Mouse (Mus musculus) kidney, embryonic 15.5 days (tissue): ENCODE measurements around the gene Mcam. TPM values are rescaled to one million over a fixed set of nuclear protein-coding genes. Genes with fewer than 3 reads are reported as not detected.
A peak's percentile ranks its signal among the peaks of the same experiment; 100 is the strongest.

ENCODE experiments used
- ATAC-seq: fragments of 200-750 bp; cut with Nextera tagmentation; replicated peaks from 2 replicates; pipeline ENCODE4 v1.8.0; 2017; ENCODE audit warnings: moderate TSS enrichment; ENCODE audit not compliant: low FRiP score
- H3K27ac ChIP-seq: fragments of 300-500 bp; sonication (generic); 2 replicates; pipeline ENCODE4 v1.5.1; 2015; ENCODE audit warnings: mild to moderate bottlenecking, inconsistent platforms
- H3K27me3 ChIP-seq: fragments of 300-500 bp; sonication (generic); 2 replicates; pipeline ENCODE4 v1.6.1; 2015; ENCODE audit warnings: inconsistent platforms
- H3K36me3 ChIP-seq: fragments of 300-500 bp; sonication (generic); 2 replicates; pipeline ENCODE4 v1.6.1; 2015; ENCODE audit warnings: inconsistent platforms
- H3K4me1 ChIP-seq: fragments of 300-500 bp; sonication (generic); 2 replicates; pipeline ENCODE4 v1.6.1; 2015; ENCODE audit warnings: inconsistent platforms
- H3K4me2 ChIP-seq: fragments of 300-500 bp; sonication (generic); 2 replicates; pipeline ENCODE4 v1.6.1; 2015; ENCODE audit warnings: moderate library complexity, mild to moderate bottlenecking, inconsistent platforms
- H3K4me3 ChIP-seq: fragments of 300-500 bp; sonication (generic); replicated peaks from 2 replicates; pipeline ENCODE4 v1.5.1; 2015; ENCODE audit warnings: mild to moderate bottlenecking, inconsistent platforms
- H3K9ac ChIP-seq: fragments of 300-500 bp; sonication (generic); 2 replicates; pipeline ENCODE4 v1.6.1; 2015; ENCODE audit warnings: mild to moderate bottlenecking, inconsistent platforms
- H3K9me3 ChIP-seq: fragments of 300-500 bp; sonication (generic); replicated peaks from 2 replicates; pipeline ENCODE4 v1.6.1; 2016; ENCODE audit warnings: inconsistent platforms
- WGBS: fragments of 180-500 bp; shearing (Covaris S2); methylation state at CpG from one replicate; pipeline ENCODE4 v1.1.7; 2015; ENCODE audit warnings: mixed read lengths; 5-methylcytosine and 5-hydroxymethylcytosine counted together
- polyA plus RNA-seq: library from polyadenylated mRNA; unstranded; fragments of >200 nt; fragmentation: Nextera tagmentation; extraction: Ambion mirVana; gene quantifications from 2 replicates; pipeline ENCODE4 v1.2.1, GENCODE M21; 2015

Mcam gene
- 44.2 and 47.0 TPM in 2 replicates for polyA plus RNA-seq

DNA sequence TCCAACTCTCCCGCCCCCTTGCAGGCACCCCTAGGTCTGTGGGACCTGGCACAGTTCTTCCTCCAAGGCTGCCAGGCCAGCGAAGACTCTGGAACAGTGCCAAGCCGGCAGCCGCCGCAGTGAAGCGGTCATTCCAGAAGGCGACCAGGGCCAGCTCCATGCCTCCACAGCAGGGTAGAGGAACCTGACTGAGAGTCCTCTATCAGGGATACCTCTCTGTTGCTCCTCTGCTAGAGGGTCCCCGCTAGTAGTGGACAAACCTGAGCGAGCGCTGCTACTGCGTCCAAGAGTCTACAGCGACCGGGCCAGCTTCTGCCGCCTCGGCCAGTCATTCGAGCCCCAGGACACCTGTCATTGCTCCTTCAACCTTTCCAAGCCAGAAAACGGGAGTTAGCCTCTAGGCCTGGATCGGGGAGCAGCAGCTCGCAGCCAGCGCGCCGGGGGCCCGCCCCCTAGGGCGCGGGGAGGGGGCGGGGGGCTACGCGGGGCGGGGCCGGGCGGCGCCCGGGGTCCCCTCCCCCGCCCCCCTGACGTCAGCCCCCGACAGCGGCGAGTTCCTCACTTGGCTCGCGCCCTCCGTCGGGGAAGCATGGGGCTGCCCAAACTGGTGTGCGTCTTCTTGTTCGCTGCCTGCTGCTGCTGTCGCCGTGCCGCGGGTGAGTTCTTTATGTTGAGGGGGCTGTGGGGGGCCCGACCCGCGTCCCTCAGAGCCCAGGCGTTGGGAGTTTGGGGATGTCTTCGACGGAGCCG lies at the start of gene Mcam:
TSS of gene Mcam (plus strand) at position 369 of the 750 bp plus-strand sequence.
- Histone ChIP-seq H3K9me3 (no peaks in the 10 kb centered on the region), H3K9ac (peak within 1 kb of the TSS; percentile 65), H3K27ac (peak within 1 kb of the TSS; percentile 87), H3K4me1 (peaks cover 79% of the 10 kb centered on the region), H3K4me2 (peak within 1 kb of the TSS; percentile 92), H3K27me3 (peaks cover 7% of the 10 kb centered on the region), H3K4me3 (peak within 1 kb of the TSS; percentile 63), H3K36me3 (peaks cover 24% of the 10 kb centered on the region)
- ATAC-seq, result peak; percentile 33
- WGBS, result 0% methylated on average over 55 of the region's 55 CpGs

DNA sequence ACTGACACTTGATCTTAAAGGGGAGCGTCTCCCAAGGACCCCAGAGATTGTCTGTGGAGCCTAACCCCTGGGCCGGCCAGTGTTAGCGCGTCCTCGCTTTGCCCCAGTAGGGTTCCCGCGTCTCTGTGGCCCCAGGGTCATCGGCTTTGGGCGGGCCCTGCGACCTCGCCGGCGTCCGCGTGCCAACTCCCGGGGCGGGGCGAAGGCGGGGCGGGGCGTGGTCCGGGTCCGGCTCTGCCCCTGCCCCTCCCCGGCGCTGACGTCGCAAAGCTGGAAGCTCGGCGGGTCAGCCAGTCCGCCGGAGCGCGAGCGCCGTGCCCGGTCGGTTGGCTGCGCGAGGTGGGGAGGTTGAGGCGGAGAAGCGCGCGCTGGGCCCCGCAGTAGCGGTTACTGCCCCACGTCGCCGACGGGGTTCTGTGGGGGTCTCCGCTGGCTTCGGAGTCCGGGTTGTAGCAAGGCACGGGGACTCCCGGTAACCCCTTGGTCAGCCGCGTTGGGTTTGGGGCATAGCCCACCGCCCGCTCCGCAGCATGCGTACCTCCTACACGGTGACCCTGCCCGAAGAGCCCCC lies 49.5 kb upstream of the Mcam start:
- peak overlapping the region; percentile 65 for H3K4me3 ChIP-seq
- peak overlapping the region; percentile 99 for H3K4me2 ChIP-seq
- no peaks in the 10 kb centered on the region for H3K9me3 ChIP-seq
- peak overlapping the region; percentile 73 for H3K9ac ChIP-seq
- WGBS, result under 1% methylated on average over 55 of the region's 62 CpGs
- ATAC-seq, result peak; percentile 61
- H3K27me3 ChIP-seq, result peaks cover 20% of the 10 kb centered on the region
- peak overlapping the region; percentile 71 for H3K27ac ChIP-seq
- peaks cover 88% of the 10 kb centered on the region for H3K4me1 ChIP-seq
- H3K36me3 ChIP-seq, result no peaks in the 10 kb centered on the region

DNA sequence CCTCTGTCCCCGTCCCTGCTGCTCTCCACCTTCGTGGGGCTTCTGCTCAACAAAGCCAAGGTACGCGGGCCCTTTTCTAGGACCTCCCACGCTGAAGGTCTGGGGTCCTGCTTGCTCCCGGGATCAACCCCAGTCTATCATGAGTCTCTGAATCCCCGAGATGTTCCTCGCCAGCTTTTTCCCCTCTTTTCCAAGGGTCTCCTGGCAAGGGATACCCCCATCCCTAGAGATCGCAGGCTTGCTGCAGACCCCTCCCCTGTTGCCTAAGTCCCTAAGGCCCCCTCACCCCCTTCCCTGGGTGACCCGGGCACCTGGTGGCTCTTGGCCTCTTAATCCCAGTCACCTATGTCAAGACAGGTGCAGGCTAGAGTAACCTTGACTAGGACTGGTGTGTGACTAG lies 49.0 kb upstream of the Mcam start:
- Histone ChIP-seq H3K9me3 (no peaks in the 10 kb centered on the region), H3K27me3 (peaks cover 20% of the 10 kb centered on the region), H3K4me1 (peaks cover 88% of the 10 kb centered on the region), H3K36me3 (no peaks in the 10 kb centered on the region), H3K9ac (peak overlapping the region; percentile 73), H3K4me3 (peak overlapping the region; percentile 65), H3K27ac (no peak overlapping the region; the same call in 1 of the 2 replicates), H3K4me2 (peak overlapping the region; percentile 99)
- 3% methylated on average over 10 of the region's 10 CpGs for WGBS
- peak; percentile 3; the same call in 1 of the 2 replicates for ATAC-seq

DNA sequence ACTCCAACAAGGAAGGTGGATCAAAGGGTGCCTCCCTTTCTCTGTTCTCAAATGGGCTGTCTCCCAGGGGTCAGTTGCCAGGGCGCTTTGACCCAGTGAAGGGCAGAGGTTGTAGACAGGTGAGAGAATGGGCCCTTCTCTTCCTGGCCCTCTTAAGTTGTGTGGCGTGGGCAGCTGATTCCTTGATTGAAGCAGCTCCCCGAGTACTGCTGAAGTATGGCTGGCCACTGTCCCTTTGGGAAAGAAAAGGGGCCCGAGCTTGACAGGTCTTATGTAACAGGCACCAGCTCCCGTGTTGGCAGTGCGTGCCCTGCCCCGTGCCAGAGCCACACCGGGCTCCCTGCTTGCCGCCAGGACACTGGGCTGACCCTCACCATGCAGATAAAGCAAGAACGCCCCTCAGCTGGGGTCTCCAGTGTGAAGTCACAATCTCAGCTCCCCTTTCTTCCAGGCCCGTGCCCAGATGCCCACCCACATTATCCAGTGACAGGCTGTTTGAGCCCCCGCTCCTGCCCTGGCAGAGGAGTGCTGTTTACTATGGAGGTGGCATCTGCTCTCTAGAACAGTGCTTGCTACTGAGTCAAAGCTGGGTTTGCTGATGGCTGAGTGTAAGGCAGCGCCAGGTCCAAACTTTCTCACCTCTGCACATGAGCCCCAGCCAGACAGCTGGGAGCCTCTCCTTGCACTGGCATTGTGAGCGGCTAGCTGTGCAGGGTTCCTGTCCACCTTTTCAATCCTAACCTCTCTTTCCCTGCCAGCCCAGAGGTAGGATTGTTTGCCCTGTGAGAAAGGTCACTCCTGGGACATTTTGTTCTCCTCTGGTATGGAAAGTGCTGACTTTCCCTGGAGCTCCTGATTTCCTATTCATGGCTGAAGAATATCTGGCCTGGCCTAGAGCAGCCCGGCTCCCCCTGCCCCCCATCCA lies 48.3 kb upstream of the Mcam start:
- Histone ChIP-seq H3K4me3 (peak overlapping the region; percentile 65), H3K9me3 (no peaks in the 10 kb centered on the region), H3K27me3 (peaks cover 20% of the 10 kb centered on the region), H3K36me3 (peaks cover 5% of the 10 kb centered on the region; the same call in 1 of the 2 replicates), H3K4me2 (peak overlapping the region; percentile 99), H3K9ac (peak overlapping the region; percentile 73), H3K27ac (0 out of 2 replicates have a peak overlapping the region, but pooled peaks have one; percentile 13), H3K4me1 (peaks cover 81% of the 10 kb centered on the region)
- ATAC-seq, result no peak
- 69% methylated on average over 15 of the region's 15 CpGs for WGBS

DNA sequence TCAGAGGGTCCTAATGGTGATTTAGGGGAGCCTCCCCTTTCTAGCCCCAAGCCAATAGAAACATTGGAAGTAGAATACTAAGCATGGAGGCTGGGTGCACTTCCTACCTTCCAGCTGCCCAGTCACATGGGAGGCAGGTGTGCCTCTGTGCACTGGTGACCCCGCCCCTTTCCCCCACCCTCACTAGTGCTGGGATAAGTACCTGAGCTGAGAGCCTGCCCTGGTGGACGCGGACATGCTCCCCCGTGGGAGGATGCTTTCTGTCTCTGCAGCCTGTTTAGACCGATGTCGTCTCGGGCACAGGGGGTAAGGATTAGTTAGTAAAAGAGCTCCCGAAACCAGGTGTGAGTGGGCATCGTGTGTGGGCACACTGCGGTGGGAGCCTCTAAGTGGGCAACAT lies 47.3 kb upstream of the Mcam start:
- Histone ChIP-seq H3K4me2 (peak overlapping the region; percentile 99), H3K4me3 (no peak overlapping the region), H3K9ac (no peak overlapping the region), H3K27ac (no peak overlapping the region), H3K9me3 (no peaks in the 10 kb centered on the region), H3K36me3 (peaks cover 14% of the 10 kb centered on the region), H3K4me1 (peaks cover 76% of the 10 kb centered on the region), H3K27me3 (peaks cover 20% of the 10 kb centered on the region)
- 44% methylated on average over 10 of the region's 10 CpGs for WGBS
- no peak for ATAC-seq

DNA sequence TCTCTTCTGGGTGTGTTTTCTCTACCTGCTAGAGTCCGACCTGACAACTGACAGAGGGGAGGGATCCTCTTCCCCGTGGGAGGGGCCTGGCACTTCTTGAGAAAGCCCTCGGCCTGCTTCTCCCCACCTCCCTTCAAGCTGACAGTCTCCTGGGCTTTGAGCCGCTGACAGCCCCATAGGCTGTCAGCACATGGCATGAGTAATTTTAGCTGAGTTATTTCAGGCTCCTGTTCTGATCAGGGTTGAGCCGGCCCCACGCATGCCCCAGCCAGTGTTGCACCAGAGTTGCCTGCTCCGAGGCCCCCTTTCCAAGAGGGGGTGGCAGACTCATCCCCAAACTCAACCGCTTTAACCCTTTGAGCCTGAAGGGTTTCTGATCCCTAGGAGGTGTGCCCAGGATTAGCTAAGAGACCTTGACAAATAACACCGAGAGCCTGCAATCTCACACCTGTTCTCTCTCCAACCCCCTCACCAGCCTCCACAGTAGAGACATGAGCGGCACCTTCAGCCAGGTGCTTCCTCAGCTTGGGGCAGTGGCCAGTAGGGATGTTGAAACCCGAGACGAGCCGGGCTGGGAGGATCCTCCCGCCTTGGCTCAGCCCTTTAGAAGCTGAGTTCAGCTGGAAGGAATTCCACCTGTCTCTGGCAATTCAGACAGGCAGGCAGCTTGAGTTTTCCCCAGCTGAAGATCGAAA lies 46.4 kb upstream of the Mcam start:
- Histone ChIP-seq H3K36me3 (peaks cover 24% of the 10 kb centered on the region), H3K27ac (peak overlapping the region; percentile 54), H3K9ac (peak overlapping the region; percentile 0; the same call in 1 of the 2 replicates), H3K9me3 (no peaks in the 10 kb centered on the region), H3K4me2 (peak overlapping the region; percentile 99), H3K4me3 (0 out of 2 replicates have a peak overlapping the region, but pooled peaks have one; percentile 7), H3K27me3 (peaks cover 13% of the 10 kb centered on the region), H3K4me1 (peaks cover 72% of the 10 kb centered on the region)
- ATAC-seq, result no peak
- WGBS, result 10% methylated on average over 15 of the region's 15 CpGs

DNA sequence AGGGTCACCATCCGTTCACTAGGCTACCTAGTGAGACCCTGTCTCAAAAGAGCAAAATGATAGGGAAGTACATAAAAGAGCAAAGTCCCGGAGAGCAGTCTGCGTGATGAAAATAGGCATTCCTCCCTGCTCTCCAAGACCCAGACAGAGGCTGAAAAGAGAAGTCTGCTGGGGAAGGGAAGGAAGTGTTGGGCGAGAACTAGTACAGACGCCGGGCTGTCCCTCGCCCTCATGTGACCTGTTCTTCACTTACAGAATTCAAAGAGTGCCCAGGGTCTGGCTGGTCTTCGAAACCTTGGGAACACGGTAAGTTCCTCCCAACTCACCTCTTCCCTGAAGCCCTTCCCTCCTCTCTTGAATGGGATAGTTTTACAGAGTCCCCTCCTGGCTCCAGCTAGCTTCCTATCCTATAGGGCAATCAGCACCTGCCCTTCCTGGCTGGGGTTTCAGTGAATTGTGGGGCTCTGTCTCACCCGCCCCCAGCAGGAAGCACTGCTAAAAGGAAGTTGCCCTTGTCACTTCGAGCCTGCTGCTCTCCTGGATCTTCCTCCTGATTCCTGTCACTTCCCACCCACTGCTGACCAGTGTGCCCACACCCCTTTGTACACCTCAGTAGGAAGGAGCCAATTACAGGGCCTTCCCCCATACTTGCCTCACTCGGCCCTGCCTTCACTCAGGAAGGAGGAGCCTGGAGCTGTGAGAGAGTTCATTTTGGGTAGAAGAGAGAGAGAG lies 45.2 kb upstream of the Mcam start:
- 53% methylated on average over 12 of the region's 12 CpGs for WGBS
- Histone ChIP-seq H3K27ac (no peak overlapping the region), H3K4me1 (peaks cover 63% of the 10 kb centered on the region), H3K4me3 (no peak overlapping the region), H3K4me2 (0 out of 2 replicates have a peak overlapping the region, but pooled peaks have one; percentile 9), H3K36me3 (peaks cover 30% of the 10 kb centered on the region), H3K9ac (no peak overlapping the region), H3K27me3 (peaks cover 10% of the 10 kb centered on the region), H3K9me3 (no peaks in the 10 kb centered on the region)
- ATAC-seq, result no peak

DNA sequence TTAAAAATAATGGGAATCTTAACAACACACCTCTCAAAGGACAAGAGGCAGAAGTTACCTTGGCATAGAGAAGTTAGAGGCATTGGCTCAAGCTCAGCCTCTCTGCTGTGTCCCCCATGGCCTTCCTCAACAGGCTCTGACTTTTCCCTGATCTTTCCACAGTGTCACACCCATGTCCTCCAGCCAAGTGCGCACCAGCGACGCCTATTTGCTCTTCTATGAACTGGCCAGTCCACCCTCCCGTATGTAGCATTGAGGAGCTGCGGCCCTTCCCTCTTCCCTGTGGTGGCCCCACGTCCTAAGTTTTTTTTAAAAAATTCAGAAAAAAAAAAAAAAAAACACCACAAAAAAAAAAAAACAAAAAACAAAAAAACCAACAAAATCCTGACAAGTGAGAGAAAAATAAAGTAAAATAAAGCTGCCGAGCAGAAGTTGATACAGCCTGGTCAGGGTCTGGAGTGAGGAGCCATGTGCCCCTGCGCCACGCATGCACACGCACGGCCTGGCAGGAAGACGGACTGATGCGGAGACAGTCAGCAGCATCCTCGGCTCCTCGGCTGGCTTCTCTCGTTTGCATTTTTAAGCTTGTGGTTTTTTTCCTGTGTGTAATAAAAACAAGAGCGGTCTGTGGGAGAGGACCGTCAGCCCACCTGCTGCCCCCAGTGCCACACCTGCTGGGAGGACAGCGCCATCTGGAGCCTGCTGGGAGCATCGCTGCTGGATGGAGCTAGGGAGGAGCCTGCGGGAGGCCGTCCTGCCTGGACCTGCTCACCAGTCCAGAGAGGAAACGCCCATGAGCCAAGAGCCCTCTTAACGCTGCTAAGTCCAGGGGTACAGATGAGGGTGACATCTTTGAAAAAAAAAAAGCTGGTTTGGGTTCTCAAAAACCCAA lies 40.4 kb upstream of the Mcam start:
- WGBS, result 32% methylated on average over 24 of the region's 24 CpGs
- Histone ChIP-seq H3K9ac (no peak overlapping the region), H3K4me2 (peak overlapping the region; percentile 24; the same call in 1 of the 2 replicates), H3K36me3 (peaks cover 33% of the 10 kb centered on the region), H3K27ac (no peak overlapping the region), H3K4me1 (peaks cover 27% of the 10 kb centered on the region), H3K4me3 (no peak overlapping the region), H3K27me3 (no peaks in the 10 kb centered on the region), H3K9me3 (no peaks in the 10 kb centered on the region)
- ATAC-seq, result peak; percentile 69

DNA sequence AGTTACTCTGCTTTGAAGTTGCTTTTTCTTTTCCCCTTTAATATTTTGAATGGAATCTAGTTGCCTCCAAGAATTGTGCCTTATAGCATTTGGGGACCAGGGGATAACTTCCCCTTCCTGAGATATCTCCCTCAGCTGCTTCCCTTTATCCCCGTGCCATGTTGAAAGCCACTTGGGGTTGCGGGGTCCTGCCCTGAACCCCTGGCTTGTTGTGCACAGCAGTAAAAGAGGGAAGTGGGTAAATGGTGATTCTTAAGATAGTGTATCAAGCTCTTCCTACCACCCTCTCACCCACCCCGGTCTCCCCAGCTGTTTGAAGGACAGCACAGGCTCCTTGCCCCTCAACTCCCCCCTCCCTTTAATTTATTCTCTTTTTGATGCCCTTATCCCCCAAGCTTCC lies 39.5 kb upstream of the Mcam start:
- no peak overlapping the region for H3K4me2 ChIP-seq
- ATAC-seq, result no peak
- WGBS, result 84% methylated on average over 3 of the region's 3 CpGs

DNA sequence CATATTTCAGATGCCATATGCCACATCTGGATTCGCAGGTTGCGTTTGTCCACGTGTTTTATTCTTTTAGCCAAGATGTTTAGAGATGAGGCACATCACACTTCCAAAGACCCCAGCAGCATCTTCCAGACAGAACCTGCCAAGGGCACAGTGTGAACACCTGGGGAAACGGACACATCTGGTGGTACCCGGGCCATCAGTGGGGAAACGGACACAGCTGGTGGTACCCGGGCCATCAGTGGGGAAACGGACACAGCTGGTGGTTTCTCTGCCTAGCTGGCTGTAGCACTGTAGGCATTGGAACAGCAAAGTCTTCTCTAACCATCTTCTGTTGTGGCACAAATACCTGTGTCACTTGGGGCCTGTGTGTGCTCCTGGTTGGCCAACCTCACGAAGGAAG lies 38.5 kb upstream of the Mcam start:
- Histone ChIP-seq H3K4me2 (no peak overlapping the region), H3K9me3 (no peaks in the 10 kb centered on the region), H3K27me3 (no peaks in the 10 kb centered on the region), H3K4me3 (no peak overlapping the region), H3K36me3 (peaks cover 36% of the 10 kb centered on the region), H3K27ac (no peak overlapping the region), H3K9ac (no peak overlapping the region), H3K4me1 (peaks cover 13% of the 10 kb centered on the region)
- no peak for ATAC-seq
- WGBS, result 92% methylated on average over 9 of the region's 9 CpGs

More for the DNA sequence above, 39.5 kb upstream of the Mcam start:
- Histone ChIP-seq H3K27me3 (no peaks in the 10 kb centered on the region), H3K4me1 (peaks cover 18% of the 10 kb centered on the region), H3K9ac (no peak overlapping the region), H3K9me3 (no peaks in the 10 kb centered on the region), H3K27ac (no peak overlapping the region), H3K4me3 (no peak overlapping the region), H3K36me3 (peaks cover 33% of the 10 kb centered on the region)
